Mouse (Mus musculus): ENCODE data around the gene Spesp1. TPM values are rescaled to one million over a fixed set of nuclear protein-coding genes. Genes with fewer than 3 reads are reported as not detected.
A peak's percentile ranks its signal among the peaks of the same experiment; 100 is the strongest.

Spesp1 gene
- polyA plus RNA-seq, 1 experiment from 2014 or later, result not detected

GRCm38 (mm10) chr9:62255896-62256576, 26.0 kb downstream of the Spesp1 start:
- H3K9me3 ChIP-seq (ENCODE audit: control insufficient read depth, low read length), result no peaks in the 10 kb centered on the region
- no peaks in the 10 kb centered on the region for H3K36me3 ChIP-seq (ENCODE audit: control insufficient read depth, insufficient read depth, low read length)
- no peaks in the 10 kb centered on the region for H3K4me1 ChIP-seq (ENCODE audit: control insufficient read depth, insufficient read depth, low read length)
- DNase-seq (ENCODE audit: low spot score), result peak; percentile 33
- no peak overlapping the region for H3K4me3 ChIP-seq (ENCODE audit: low read depth, low read length)
- H3K27ac ChIP-seq (replicated peaks; ENCODE audit: low read depth, low read length), result no peak overlapping the region
- no peak for ATAC-seq (ENCODE audit: low read depth)
- 59% methylated on average over 9 of the region's 9 CpGs for WGBS
- H3K9ac ChIP-seq (ENCODE audit: low read depth, low read length), result no peak overlapping the region
- H3K4me2 ChIP-seq (ENCODE audit: low read depth, low read length), result no peak overlapping the region
- no peaks in the 10 kb centered on the region for H3K27me3 ChIP-seq (replicated peaks; ENCODE audit: control insufficient read depth, insufficient read depth, low read length)

- whole genome bisulfite sequencing, result 9% methylated on average over 3 of the region's 3 CpGs
- DNase-seq (ENCODE audit: low spot score) (peak; percentile 65), ATAC-seq (ENCODE audit: low read depth) (no peak)
Observed at GRCm38 (mm10) chr9:62253736-62254443, 28.1 kb downstream of the Spesp1 start.

GRCm38 (mm10) chr9:62250296-62250695, 31.7 kb downstream of the Spesp1 start:
- Histone ChIP-seq H3K9me3 (ENCODE audit: control insufficient read depth, low read length) (no peaks in the 10 kb centered on the region), H3K36me3 (ENCODE audit: control insufficient read depth, insufficient read depth, low read length) (no peaks in the 10 kb centered on the region), H3K4me2 (ENCODE audit: low read depth, low read length) (no peak overlapping the region), H3K27me3 (replicated peaks; ENCODE audit: control insufficient read depth, insufficient read depth, low read length) (no peaks in the 10 kb centered on the region), H3K4me3 (ENCODE audit: low read depth, low read length) (no peak overlapping the region), H3K9ac (ENCODE audit: low read depth, low read length) (no peak overlapping the region), H3K27ac (replicated peaks; ENCODE audit: low read depth, low read length) (no peak overlapping the region), H3K4me1 (ENCODE audit: control insufficient read depth, insufficient read depth, low read length) (no peaks in the 10 kb centered on the region)
- DNase-seq (ENCODE audit: low spot score) (no peak), ATAC-seq (ENCODE audit: low read depth) (no peak)
- 84% methylated on average over 4 of the region's 4 CpGs for WGBS

More at GRCm38 (mm10) chr9:62253736-62254443, 28.1 kb downstream of the Spesp1 start:
- Histone ChIP-seq H3K9ac (ENCODE audit: low read depth, low read length) (no peak overlapping the region), H3K4me1 (ENCODE audit: control insufficient read depth, insufficient read depth, low read length) (no peaks in the 10 kb centered on the region), H3K9me3 (ENCODE audit: control insufficient read depth, low read length) (no peaks in the 10 kb centered on the region), H3K4me2 (ENCODE audit: low read depth, low read length) (no peak overlapping the region), H3K27me3 (replicated peaks; ENCODE audit: control insufficient read depth, insufficient read depth, low read length) (no peaks in the 10 kb centered on the region), H3K4me3 (ENCODE audit: low read depth, low read length) (no peak overlapping the region), H3K36me3 (ENCODE audit: control insufficient read depth, insufficient read depth, low read length) (no peaks in the 10 kb centered on the region), H3K27ac (replicated peaks; ENCODE audit: low read depth, low read length) (no peak overlapping the region)

DNA sequence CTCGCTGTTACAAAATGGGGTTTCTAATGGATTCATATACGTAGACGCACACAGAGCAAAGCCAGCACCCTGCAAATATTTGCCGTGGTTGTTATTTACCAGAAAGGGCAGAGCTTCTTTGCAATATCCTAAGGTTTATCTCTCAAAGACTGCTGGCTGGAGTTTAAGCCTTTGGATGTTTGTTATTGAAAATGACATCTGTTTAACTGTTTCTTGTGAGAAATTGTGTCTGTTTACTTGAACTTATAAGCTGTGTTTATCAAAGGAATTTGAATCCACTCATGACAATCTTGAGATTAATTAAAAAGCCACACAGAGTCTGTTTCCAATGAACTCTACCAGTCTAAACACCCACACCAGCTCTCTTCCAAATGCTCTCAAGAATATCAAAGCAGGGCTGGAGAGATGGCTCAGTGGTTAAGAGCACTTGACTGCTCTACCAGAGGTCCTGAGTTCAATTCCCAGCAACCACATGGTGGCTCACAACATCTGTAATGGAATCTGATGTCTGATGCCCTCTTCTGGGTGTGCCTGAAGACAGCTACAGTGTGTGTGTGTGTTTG, 35.5 kb downstream of the Spesp1 start:
- no peaks in the 10 kb centered on the region for H3K27me3 ChIP-seq (replicated peaks; ENCODE audit: control insufficient read depth, insufficient read depth, low read length)
- DNase-seq (ENCODE audit: low spot score), result no peak
- no peak overlapping the region for H3K4me2 ChIP-seq (ENCODE audit: low read depth, low read length)
- no peak overlapping the region for H3K4me3 ChIP-seq (ENCODE audit: low read depth, low read length)
- H3K9me3 ChIP-seq (ENCODE audit: control insufficient read depth, low read length), result no peaks in the 10 kb centered on the region
- H3K4me1 ChIP-seq (ENCODE audit: control insufficient read depth, insufficient read depth, low read length), result peaks cover 4% of the 10 kb centered on the region; the same call in 1 of the 2 replicates
- WGBS, result 65% methylated on average over 4 of the region's 4 CpGs
- no peak overlapping the region for H3K27ac ChIP-seq (replicated peaks; ENCODE audit: low read depth, low read length)
- no peak overlapping the region for H3K9ac ChIP-seq (ENCODE audit: low read depth, low read length)
- H3K36me3 ChIP-seq (ENCODE audit: control insufficient read depth, insufficient read depth, low read length), result no peaks in the 10 kb centered on the region
- no peak for ATAC-seq (ENCODE audit: low read depth)

GRCm38 (mm10) chr9:62245612-62246379, 36.2 kb downstream of the Spesp1 start:
- H3K27me3 ChIP-seq (replicated peaks; ENCODE audit: control insufficient read depth, insufficient read depth, low read length), result no peaks in the 10 kb centered on the region
- H3K36me3 ChIP-seq (ENCODE audit: control insufficient read depth, insufficient read depth, low read length), result no peaks in the 10 kb centered on the region
- no peak overlapping the region for H3K9ac ChIP-seq (ENCODE audit: low read depth, low read length)
- WGBS, result 52% methylated on average over 17 of the region's 17 CpGs
- DNase-seq (ENCODE audit: low spot score) (no peak), ATAC-seq (ENCODE audit: low read depth) (no peak)
- H3K9me3 ChIP-seq (ENCODE audit: control insufficient read depth, low read length), result no peaks in the 10 kb centered on the region
- H3K4me3 ChIP-seq (ENCODE audit: low read depth, low read length), result no peak overlapping the region
- H3K4me2 ChIP-seq (ENCODE audit: low read depth, low read length), result no peak overlapping the region
- peaks cover 4% of the 10 kb centered on the region; the same call in 1 of the 2 replicates for H3K4me1 ChIP-seq (ENCODE audit: control insufficient read depth, insufficient read depth, low read length)
- H3K27ac ChIP-seq (replicated peaks; ENCODE audit: low read depth, low read length), result no peak overlapping the region

GRCm38 (mm10) chr9:62244612-62245010, 37.4 kb downstream of the Spesp1 start:
- DNase-seq (ENCODE audit: low spot score), result no peak
- no peak overlapping the region for H3K9ac ChIP-seq (ENCODE audit: low read depth, low read length)
- no peak for ATAC-seq (ENCODE audit: low read depth)
- no peaks in the 10 kb centered on the region for H3K36me3 ChIP-seq (ENCODE audit: control insufficient read depth, insufficient read depth, low read length)
- no peak overlapping the region for H3K4me3 ChIP-seq (ENCODE audit: low read depth, low read length)
- WGBS, result 37% methylated on average over 3 of the region's 3 CpGs
- no peak overlapping the region for H3K27ac ChIP-seq (replicated peaks; ENCODE audit: low read depth, low read length)
- no peaks in the 10 kb centered on the region for H3K9me3 ChIP-seq (ENCODE audit: control insufficient read depth, low read length)
- no peaks in the 10 kb centered on the region for H3K27me3 ChIP-seq (replicated peaks; ENCODE audit: control insufficient read depth, insufficient read depth, low read length)
- H3K4me1 ChIP-seq (ENCODE audit: control insufficient read depth, insufficient read depth, low read length), result peaks cover 4% of the 10 kb centered on the region; the same call in 1 of the 2 replicates
- no peak overlapping the region for H3K4me2 ChIP-seq (ENCODE audit: low read depth, low read length)

GRCm38 (mm10) chr9:62243991-62244611, 37.9 kb downstream of the Spesp1 start:
- H3K27ac ChIP-seq (replicated peaks; ENCODE audit: low read depth, low read length), result no peak overlapping the region
- no peaks in the 10 kb centered on the region for H3K9me3 ChIP-seq (ENCODE audit: control insufficient read depth, low read length)
- H3K4me3 ChIP-seq (ENCODE audit: low read depth, low read length), result peak overlapping the region; percentile 17; the same call in 1 of the 2 replicates
- DNase-seq (ENCODE audit: low spot score) (peak; percentile 92), ATAC-seq (ENCODE audit: low read depth) (peak; percentile 62)
- H3K4me2 ChIP-seq (ENCODE audit: low read depth, low read length), result peak overlapping the region; percentile 47
- H3K27me3 ChIP-seq (replicated peaks; ENCODE audit: control insufficient read depth, insufficient read depth, low read length), result no peaks in the 10 kb centered on the region
- H3K36me3 ChIP-seq (ENCODE audit: control insufficient read depth, insufficient read depth, low read length), result no peaks in the 10 kb centered on the region
- peak overlapping the region; percentile 41; the same call in 1 of the 2 replicates for H3K9ac ChIP-seq (ENCODE audit: low read depth, low read length)
- H3K4me1 ChIP-seq (ENCODE audit: control insufficient read depth, insufficient read depth, low read length), result peaks cover 4% of the 10 kb centered on the region; the same call in 1 of the 2 replicates
- 21% methylated on average over 19 of the region's 19 CpGs for WGBS

DNA sequence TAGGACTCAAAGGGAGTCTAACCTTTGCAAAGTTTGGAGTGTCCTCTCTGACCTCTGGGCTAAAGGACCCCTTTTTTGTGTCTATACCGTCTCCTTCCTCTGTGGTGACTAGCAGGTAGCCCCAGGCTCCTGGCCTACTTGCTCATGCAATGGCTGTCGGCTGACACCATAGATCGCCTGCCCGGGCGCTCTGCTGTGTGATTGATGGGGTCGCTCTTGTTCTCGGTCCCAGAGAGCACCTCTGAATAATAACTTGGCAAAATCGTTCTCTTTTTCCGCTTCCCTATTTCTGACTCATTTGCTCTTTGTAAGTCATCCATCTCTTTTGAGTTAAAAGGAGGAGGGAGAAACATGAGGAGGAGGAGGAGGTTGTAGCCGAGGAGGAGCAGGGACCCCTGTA, 42.0 kb downstream of the Spesp1 start:
- no peak for ATAC-seq (ENCODE audit: low read depth)
- DNase-seq (ENCODE audit: low spot score), result no peak
- peaks cover 4% of the 10 kb centered on the region; the same call in 1 of the 2 replicates for H3K4me1 ChIP-seq (ENCODE audit: control insufficient read depth, insufficient read depth, low read length)
- no peak overlapping the region for H3K9ac ChIP-seq (ENCODE audit: low read depth, low read length)
- H3K36me3 ChIP-seq (ENCODE audit: control insufficient read depth, insufficient read depth, low read length), result no peaks in the 10 kb centered on the region
- no peak overlapping the region for H3K4me2 ChIP-seq (ENCODE audit: low read depth, low read length)
- 64% methylated on average over 10 of the region's 10 CpGs for WGBS
- no peaks in the 10 kb centered on the region for H3K27me3 ChIP-seq (replicated peaks; ENCODE audit: control insufficient read depth, insufficient read depth, low read length)
- H3K9me3 ChIP-seq (ENCODE audit: control insufficient read depth, low read length), result no peaks in the 10 kb centered on the region
- H3K27ac ChIP-seq (replicated peaks; ENCODE audit: low read depth, low read length), result no peak overlapping the region
- no peak overlapping the region for H3K4me3 ChIP-seq (ENCODE audit: low read depth, low read length)
